Mouse (Mus musculus) frontal cortex, postnatal 14 days (tissue): Measurements from ENCODE around the gene Nap1l2.
"Not testable (repeated sequence)": the region's sequence is repeated elsewhere in the genome, so short reads cannot be mapped to it uniquely, and the experiment has no call there.

Experiments
- DNase-seq, 2 experiments: peaks; one replicate each; pipeline ENCODE4 v3.0.0; 2022; ENCODE audit warnings: low spot score in 2 of 2

Nap1l2 gene

DNA sequence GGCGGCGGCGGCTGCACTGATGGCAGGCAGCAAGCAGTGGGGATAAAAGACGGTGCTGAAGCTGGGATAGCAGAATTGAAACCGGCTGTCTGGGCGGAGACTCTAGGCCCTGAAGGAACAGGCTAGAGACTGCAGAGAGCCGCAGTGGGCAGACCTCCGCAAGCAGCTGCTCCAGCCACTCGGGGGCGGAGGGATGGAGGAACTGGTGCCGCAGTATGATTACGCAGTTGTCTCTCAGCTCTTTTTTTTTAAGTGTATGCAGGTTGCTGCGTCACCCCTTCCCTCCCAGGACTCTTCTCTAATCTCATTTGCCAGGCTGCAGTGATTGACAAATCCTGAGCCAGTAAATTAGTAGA, at the start of gene Nap1l2:
Gene Nap1l2, minus strand, starts transcription at position 210 of the 356 bp plus-strand sequence.
- peak; percentile 62 to 71 for DNase-seq

- DNase-seq = no peak
Observed at GRCm38 (mm10) chrX:103215251-103215650, 28.8 kb upstream of the Nap1l2 start.

DNA sequence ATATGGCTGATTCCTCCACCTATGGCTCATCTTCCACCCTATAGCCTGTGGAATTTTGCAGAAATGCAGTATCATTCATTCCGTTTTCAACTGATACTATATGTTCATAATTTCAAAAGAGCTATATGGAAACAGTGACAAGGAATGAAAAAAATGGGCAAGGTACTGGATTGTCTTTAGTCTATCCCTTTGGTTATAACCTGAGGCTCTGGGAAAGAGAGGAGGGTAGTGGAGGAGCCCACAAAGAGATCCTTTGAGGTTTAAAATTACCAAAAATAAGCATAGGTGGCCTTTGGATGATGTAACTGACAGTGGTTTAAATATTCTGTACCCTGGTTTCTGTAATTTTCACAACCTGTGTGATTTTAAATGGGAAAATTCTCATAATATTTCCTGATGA, 389 bp upstream of the Nap1l2 start:
- no peak for DNase-seq

DNA sequence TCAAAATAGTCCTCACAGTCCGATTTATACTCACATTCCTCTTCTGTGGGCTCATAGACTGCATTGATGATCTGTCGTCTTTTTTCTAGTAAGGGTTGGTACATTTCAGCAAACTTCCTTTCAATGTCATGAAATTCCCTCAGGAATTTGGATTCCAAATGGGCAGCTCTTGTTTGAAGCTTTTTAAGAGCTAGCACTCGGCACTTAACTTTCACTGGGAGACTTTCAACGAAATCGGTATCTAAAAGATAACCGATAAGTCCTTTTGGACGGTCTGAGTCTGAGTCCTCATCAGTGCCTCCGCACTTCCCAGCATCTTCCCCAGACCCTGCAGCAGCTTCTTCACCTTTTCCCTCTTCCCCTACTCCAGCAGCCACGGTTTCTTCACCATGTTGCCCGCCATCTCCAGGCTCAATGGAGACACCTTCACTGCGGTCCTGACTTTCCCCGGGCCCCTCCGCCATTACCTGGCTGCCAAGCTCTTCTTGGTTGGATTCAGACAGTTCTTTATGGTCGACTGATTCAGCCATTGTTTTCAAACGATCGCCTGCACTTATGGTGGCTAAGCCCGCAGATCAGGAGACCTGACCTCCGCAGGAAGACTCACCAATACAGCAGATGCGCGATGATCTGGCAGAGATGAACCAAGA, 534 bp downstream of the Nap1l2 start:
- DNase-seq = no peak

- no peak for DNase-seq
Observed at GRCm38 (mm10) chrX:103183536-103183935, 2.9 kb downstream of the Nap1l2 start.

GRCm38 (mm10) chrX:103179771-103180558, 6.5 kb downstream of the Nap1l2 start:
- DNase-seq = no peak

- not testable (repeated sequence) for DNase-seq
Observed at GRCm38 (mm10) chrX:103164948-103165605, 21.4 kb downstream of the Nap1l2 start.

- DNase-seq = no peak
Observed at GRCm38 (mm10) chrX:103156134-103156533, 30.3 kb downstream of the Nap1l2 start.

- no peak for DNase-seq
Observed at GRCm38 (mm10) chrX:103138549-103138948, 47.9 kb downstream of the Nap1l2 start.
